Mouse (Mus musculus): ENCODE data around the gene Fam198b. TPM values are rescaled to one million over a fixed set of nuclear protein-coding genes. Genes with fewer than 3 reads are reported as not detected.

Gene Fam198b
- polyA plus RNA-seq, 1 experiment from 2014 or later: 61.8 TPM

- H3K27me3 ChIP-seq (replicated peaks): no peaks in the 10 kb centered on the region
- peaks cover 7% of the 10 kb centered on the region for H3K4me1 ChIP-seq (replicated peaks)
- H3K27ac ChIP-seq (ENCODE audit: poor library complexity, severe bottlenecking): no peak overlapping the region
- H3K36me3 ChIP-seq: no peaks in the 10 kb centered on the region
- H3K4me2 ChIP-seq: no peak overlapping the region
- ATAC-seq (ENCODE audit: insufficient number of reproducible peaks, low FRiP score): no peak
- H3K9me3 ChIP-seq (replicated peaks): peaks cover 3% of the 10 kb centered on the region; the same call in 1 of the 2 replicates
- H3K9ac ChIP-seq: no peak overlapping the region
- no peak overlapping the region for H3K4me3 ChIP-seq
- 79% methylated on average over 5 of the region's 5 CpGs for WGBS
Measured at GRCm38 (mm10) chr3:79857780-79858179, 26.6 kb upstream of the Fam198b start.

GRCm38 (mm10) chr3:79858221-79858620 lies 26.1 kb upstream of the Fam198b start:
- H3K4me1 ChIP-seq (replicated peaks): peaks cover 4% of the 10 kb centered on the region
- no peak overlapping the region for H3K4me3 ChIP-seq
- no peaks in the 10 kb centered on the region for H3K27me3 ChIP-seq (replicated peaks)
- H3K27ac ChIP-seq (ENCODE audit: poor library complexity, severe bottlenecking): no peak overlapping the region
- no peaks in the 10 kb centered on the region for H3K36me3 ChIP-seq
- 79% methylated on average over 3 of the region's 3 CpGs for WGBS
- no peak overlapping the region for H3K9ac ChIP-seq
- no peak for ATAC-seq (ENCODE audit: insufficient number of reproducible peaks, low FRiP score)
- no peak overlapping the region for H3K4me2 ChIP-seq
- peaks cover 3% of the 10 kb centered on the region; the same call in 1 of the 2 replicates for H3K9me3 ChIP-seq (replicated peaks)

- no peak overlapping the region for H3K4me3 ChIP-seq
- H3K36me3 ChIP-seq: no peaks in the 10 kb centered on the region
- H3K4me1 ChIP-seq (replicated peaks): no peaks in the 10 kb centered on the region
- no peak for ATAC-seq (ENCODE audit: insufficient number of reproducible peaks, low FRiP score)
- H3K9ac ChIP-seq: no peak overlapping the region
- H3K27me3 ChIP-seq (replicated peaks): no peaks in the 10 kb centered on the region
- WGBS: 77% methylated on average over 7 of the region's 7 CpGs
- H3K9me3 ChIP-seq (replicated peaks): peaks cover 3% of the 10 kb centered on the region; the same call in 1 of the 2 replicates
- no peak overlapping the region for H3K27ac ChIP-seq (ENCODE audit: poor library complexity, severe bottlenecking)
- H3K4me2 ChIP-seq: no peak overlapping the region
Measured at GRCm38 (mm10) chr3:79864824-79865223, 19.5 kb upstream of the Fam198b start.

- H3K4me1 ChIP-seq (replicated peaks): peaks cover 1% of the 10 kb centered on the region
- WGBS: 79% methylated on average over 3 of the region's 3 CpGs
Measured at GRCm38 (mm10) chr3:79866089-79866488, 18.2 kb upstream of the Fam198b start.

GRCm38 (mm10) chr3:79866526-79866925 lies 17.8 kb upstream of the Fam198b start:
- no peak for ATAC-seq (ENCODE audit: insufficient number of reproducible peaks, low FRiP score)
- 81% methylated on average over 9 of the region's 9 CpGs for WGBS
- Histone ChIP-seq H3K4me2 (no peak overlapping the region), H3K9me3 (replicated peaks) (no peaks in the 10 kb centered on the region), H3K4me1 (replicated peaks) (peaks cover 5% of the 10 kb centered on the region), H3K27me3 (replicated peaks) (no peaks in the 10 kb centered on the region), H3K36me3 (no peaks in the 10 kb centered on the region), H3K4me3 (no peak overlapping the region), H3K27ac (ENCODE audit: poor library complexity, severe bottlenecking) (no peak overlapping the region), H3K9ac (no peak overlapping the region)

More at GRCm38 (mm10) chr3:79866089-79866488, 18.2 kb upstream of the Fam198b start:
- no peak for ATAC-seq (ENCODE audit: insufficient number of reproducible peaks, low FRiP score)
- H3K27ac ChIP-seq (ENCODE audit: poor library complexity, severe bottlenecking): no peak overlapping the region
- H3K27me3 ChIP-seq (replicated peaks): no peaks in the 10 kb centered on the region
- H3K4me3 ChIP-seq: no peak overlapping the region
- no peaks in the 10 kb centered on the region for H3K9me3 ChIP-seq (replicated peaks)
- H3K36me3 ChIP-seq: no peaks in the 10 kb centered on the region
- H3K9ac ChIP-seq: no peak overlapping the region
- no peak overlapping the region for H3K4me2 ChIP-seq

GRCm38 (mm10) chr3:79867121-79867709 lies 17.1 kb upstream of the Fam198b start:
- no peaks in the 10 kb centered on the region for H3K9me3 ChIP-seq (replicated peaks)
- H3K4me2 ChIP-seq: no peak overlapping the region
- no peaks in the 10 kb centered on the region for H3K27me3 ChIP-seq (replicated peaks)
- peaks cover 6% of the 10 kb centered on the region for H3K4me1 ChIP-seq (replicated peaks)
- 41% methylated on average over 1 of the region's 1 CpGs for WGBS
- H3K4me3 ChIP-seq: no peak overlapping the region
- ATAC-seq (ENCODE audit: insufficient number of reproducible peaks, low FRiP score): no peak
- H3K9ac ChIP-seq: no peak overlapping the region
- no peaks in the 10 kb centered on the region for H3K36me3 ChIP-seq
- no peak overlapping the region for H3K27ac ChIP-seq (ENCODE audit: poor library complexity, severe bottlenecking)

GRCm38 (mm10) chr3:79875471-79875870 lies 8.9 kb upstream of the Fam198b start:
- no peaks in the 10 kb centered on the region for H3K27me3 ChIP-seq (replicated peaks)
- H3K4me3 ChIP-seq: no peak overlapping the region
- ATAC-seq (ENCODE audit: insufficient number of reproducible peaks, low FRiP score): no peak
- H3K4me1 ChIP-seq (replicated peaks): peaks cover 13% of the 10 kb centered on the region
- H3K27ac ChIP-seq (ENCODE audit: poor library complexity, severe bottlenecking): no peak overlapping the region
- H3K9ac ChIP-seq: no peak overlapping the region
- H3K9me3 ChIP-seq (replicated peaks): no peaks in the 10 kb centered on the region
- 88% methylated on average over 5 of the region's 5 CpGs for WGBS
- H3K4me2 ChIP-seq: no peak overlapping the region
- no peaks in the 10 kb centered on the region for H3K36me3 ChIP-seq

- ATAC-seq (ENCODE audit: insufficient number of reproducible peaks, low FRiP score): no peak
- Histone ChIP-seq H3K4me1 (replicated peaks) (peaks cover 7% of the 10 kb centered on the region), H3K27ac (ENCODE audit: poor library complexity, severe bottlenecking) (no peak overlapping the region), H3K9ac (no peak overlapping the region), H3K4me2 (no peak overlapping the region), H3K36me3 (no peaks in the 10 kb centered on the region), H3K4me3 (no peak overlapping the region), H3K27me3 (replicated peaks) (no peaks in the 10 kb centered on the region), H3K9me3 (replicated peaks) (no peaks in the 10 kb centered on the region)
- WGBS: 66% methylated on average over 3 of the region's 3 CpGs
Measured at GRCm38 (mm10) chr3:79878350-79878749, 6.0 kb upstream of the Fam198b start.

GRCm38 (mm10) chr3:79879246-79879645 lies 5.1 kb upstream of the Fam198b start:
- H3K9me3 ChIP-seq (replicated peaks): no peaks in the 10 kb centered on the region
- no peaks in the 10 kb centered on the region for H3K36me3 ChIP-seq
- H3K9ac ChIP-seq: 0 out of 2 replicates have a peak overlapping the region, but pooled peaks have one; percentile 51
- no peak overlapping the region; the same call in 1 of the 2 replicates for H3K4me3 ChIP-seq
- H3K27me3 ChIP-seq (replicated peaks): no peaks in the 10 kb centered on the region
- peak overlapping the region; percentile 50 for H3K4me2 ChIP-seq
- ATAC-seq (ENCODE audit: insufficient number of reproducible peaks, low FRiP score): no peak
- H3K27ac ChIP-seq (ENCODE audit: poor library complexity, severe bottlenecking): no peak overlapping the region
- H3K4me1 ChIP-seq (replicated peaks): peaks cover 8% of the 10 kb centered on the region
- 36% methylated on average over 9 of the region's 9 CpGs for WGBS

GRCm38 (mm10) chr3:79881645-79882044 lies 2.7 kb upstream of the Fam198b start:
- 52% methylated on average over 2 of the region's 2 CpGs for WGBS
- no peaks in the 10 kb centered on the region for H3K27me3 ChIP-seq (replicated peaks)
- no peak overlapping the region for H3K9ac ChIP-seq
- H3K9me3 ChIP-seq (replicated peaks): no peaks in the 10 kb centered on the region
- no peak overlapping the region for H3K4me2 ChIP-seq
- no peak overlapping the region for H3K4me3 ChIP-seq
- peaks cover 19% of the 10 kb centered on the region for H3K4me1 ChIP-seq (replicated peaks)
- ATAC-seq (ENCODE audit: insufficient number of reproducible peaks, low FRiP score): no peak
- no peaks in the 10 kb centered on the region for H3K36me3 ChIP-seq
- H3K27ac ChIP-seq (ENCODE audit: poor library complexity, severe bottlenecking): no peak overlapping the region

- WGBS: 23% methylated on average over 7 of the region's 7 CpGs
- 0 out of 2 replicates have a peak overlapping the region, but pooled peaks have one; percentile 20 for H3K27ac ChIP-seq (ENCODE audit: poor library complexity, severe bottlenecking)
- H3K4me2 ChIP-seq: no peak overlapping the region
Measured at GRCm38 (mm10) chr3:79883092-79883491, 1.2 kb upstream of the Fam198b start.

GRCm38 (mm10) chr3:79884761-79885189 lies 442 bp downstream of the Fam198b start:
- H3K27me3 ChIP-seq (replicated peaks): no peaks in the 10 kb centered on the region
- no peaks in the 10 kb centered on the region for H3K36me3 ChIP-seq
- H3K9me3 ChIP-seq (replicated peaks): no peaks in the 10 kb centered on the region
- peaks cover 31% of the 10 kb centered on the region for H3K4me1 ChIP-seq (replicated peaks)
- peak overlapping the region; percentile 87 for H3K27ac ChIP-seq (ENCODE audit: poor library complexity, severe bottlenecking)
- H3K4me2 ChIP-seq: peak overlapping the region; percentile 65
- peak overlapping the region; percentile 43 for H3K4me3 ChIP-seq
- H3K9ac ChIP-seq: peak overlapping the region; percentile 73
- ATAC-seq (ENCODE audit: insufficient number of reproducible peaks, low FRiP score): no peak
- 22% methylated on average over 9 of the region's 9 CpGs for WGBS

More at GRCm38 (mm10) chr3:79883092-79883491, 1.2 kb upstream of the Fam198b start:
- no peak overlapping the region for H3K4me3 ChIP-seq
- no peaks in the 10 kb centered on the region for H3K36me3 ChIP-seq
- peaks cover 33% of the 10 kb centered on the region for H3K4me1 ChIP-seq (replicated peaks)
- H3K9me3 ChIP-seq (replicated peaks): no peaks in the 10 kb centered on the region
- H3K27me3 ChIP-seq (replicated peaks): no peaks in the 10 kb centered on the region
- no peak for ATAC-seq (ENCODE audit: insufficient number of reproducible peaks, low FRiP score)
- no peak overlapping the region for H3K9ac ChIP-seq
